Mouse (Mus musculus) urinary bladder, adult 2 months (tissue): ENCODE data around the gene Ctnna3. TPM values are rescaled to one million over a fixed set of nuclear protein-coding genes. Genes with fewer than 3 reads are reported as not detected.

ENCODE experiments used
- DNase-seq: peaks from one replicate; pipeline ENCODE4 v3.0.0; 2022; ENCODE audit warnings: low spot score
- polyA plus RNA-seq: library from polyadenylated mRNA; depleted of rRNA; stranded (reverse); fragments of >200 nt; gene quantifications from 2 replicates; pipeline ENCODE4 v1.2.3, GENCODE M21; 2012

The Ctnna3 gene
- polyA plus RNA-seq, 1 experiment, result 0.48 TPM

DNA sequence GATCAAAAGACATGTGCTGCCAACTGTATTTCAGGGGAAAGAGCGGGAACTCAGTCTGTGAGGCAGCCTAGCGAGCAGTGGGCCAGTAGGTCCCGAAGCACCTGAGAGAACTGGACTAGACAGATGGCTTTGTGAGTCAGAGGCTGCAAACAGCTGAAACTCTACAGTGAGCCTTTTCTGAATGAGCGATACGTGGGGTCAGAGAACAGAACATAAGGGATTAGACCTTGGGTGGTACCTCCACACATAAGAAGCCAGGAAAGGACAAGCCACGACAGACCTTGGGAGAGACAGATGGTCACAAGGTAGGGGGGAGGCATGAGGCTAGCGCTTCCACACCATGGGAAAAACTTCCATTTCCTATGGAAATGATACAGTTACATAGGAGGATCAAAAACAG is 58.4 kb downstream of the Ctnna3 start:
- DNase-seq, result no peak

DNA sequence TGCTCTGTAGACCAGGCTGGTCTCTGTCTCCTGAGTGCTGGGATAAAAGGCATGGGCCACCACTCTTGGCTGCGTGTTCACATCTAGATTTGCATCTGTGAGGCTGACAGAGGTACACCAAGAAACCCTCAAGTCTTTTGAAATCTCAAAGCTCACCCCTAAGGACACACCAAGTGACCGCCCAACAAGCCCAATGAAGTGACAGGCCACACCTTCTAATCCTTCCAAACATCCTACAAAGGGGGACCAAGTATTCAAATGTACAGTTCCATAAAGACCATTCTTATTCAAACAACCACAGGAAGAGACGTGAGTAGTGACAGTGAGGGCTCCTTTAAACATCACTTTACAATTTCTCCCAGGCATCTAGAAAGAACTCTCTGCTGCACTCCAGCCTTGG is 94.1 kb downstream of the Ctnna3 start:
- no peak for DNase-seq

DNA sequence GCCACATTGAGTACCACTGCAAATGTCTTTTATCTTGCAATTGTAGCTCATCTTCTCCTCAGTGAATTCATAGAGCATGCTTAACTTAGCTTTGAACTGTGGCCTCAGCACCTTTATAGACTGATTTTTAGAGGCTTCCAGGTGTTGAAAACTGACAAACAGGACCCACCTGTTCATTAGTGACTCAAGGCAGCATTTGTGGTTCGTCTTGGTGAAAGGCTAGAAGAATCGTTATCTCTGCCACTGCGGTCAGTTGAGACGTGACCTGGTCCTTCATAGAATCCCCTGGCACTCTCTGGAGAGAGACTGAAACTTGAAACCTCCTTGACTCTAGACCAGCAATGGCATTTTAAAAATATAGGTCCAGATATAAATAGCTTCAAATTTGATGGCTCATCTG is 96.1 kb downstream of the Ctnna3 start:
- DNase-seq, result no peak

DNA sequence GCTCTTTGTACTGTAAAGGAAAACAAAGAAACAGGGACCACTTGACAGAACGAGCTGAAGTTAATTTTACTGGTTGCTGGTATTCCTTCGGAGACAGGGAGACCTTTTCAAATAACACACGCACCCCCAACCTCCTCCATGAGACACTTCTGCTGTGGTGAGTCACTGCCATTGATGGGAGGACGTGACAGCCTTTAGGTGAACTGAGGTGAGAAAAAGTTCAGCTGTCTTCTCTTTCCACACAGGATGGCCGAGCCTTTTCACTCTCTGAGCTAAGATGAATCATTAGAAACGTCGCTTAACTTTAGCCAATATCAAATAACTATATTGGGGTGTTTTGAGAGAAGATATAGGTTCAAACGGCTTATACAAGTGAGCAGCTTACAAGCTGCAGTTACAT is 102.5 kb downstream of the Ctnna3 start:
- DNase-seq, result no peak

DNA sequence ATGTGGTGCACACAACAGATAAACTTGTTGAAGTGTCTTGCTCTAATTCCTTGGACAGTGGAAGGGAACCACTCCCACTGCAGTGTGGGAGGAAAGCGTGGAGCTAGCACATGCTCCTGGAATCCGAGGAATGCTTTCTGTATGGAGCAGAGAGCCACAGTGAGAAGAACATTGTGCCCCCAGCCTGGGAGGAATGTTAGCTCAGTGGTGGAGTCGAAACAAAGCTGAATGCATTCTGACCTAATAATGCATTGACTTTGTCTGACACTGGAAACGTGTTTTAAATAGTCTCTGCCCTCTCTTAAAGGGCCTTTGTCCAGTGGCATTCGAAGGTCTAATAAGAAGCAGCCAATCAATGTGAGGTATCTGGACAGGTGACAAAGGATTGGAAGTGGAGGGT is 111.9 kb downstream of the Ctnna3 start:
- no peak for DNase-seq

DNA sequence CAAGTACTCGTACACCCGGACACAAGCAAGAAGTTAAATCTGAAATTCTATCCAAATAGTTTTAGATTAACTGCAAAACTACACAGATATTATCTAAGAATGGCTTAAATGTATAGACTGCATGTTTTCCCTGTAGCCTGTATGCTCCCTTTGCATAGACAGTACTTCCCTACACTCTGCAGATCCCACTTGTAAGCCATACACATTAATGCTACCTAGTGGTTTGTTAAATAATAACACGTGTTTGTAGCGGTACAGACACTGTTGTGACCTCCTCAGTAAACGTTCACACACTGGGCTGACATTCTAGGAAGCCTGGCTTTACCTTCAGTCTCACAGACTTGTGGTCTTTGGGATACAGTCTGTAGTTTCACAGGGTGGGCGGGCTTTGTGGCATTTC is 112.6 kb downstream of the Ctnna3 start:
- DNase-seq, result no peak

DNA sequence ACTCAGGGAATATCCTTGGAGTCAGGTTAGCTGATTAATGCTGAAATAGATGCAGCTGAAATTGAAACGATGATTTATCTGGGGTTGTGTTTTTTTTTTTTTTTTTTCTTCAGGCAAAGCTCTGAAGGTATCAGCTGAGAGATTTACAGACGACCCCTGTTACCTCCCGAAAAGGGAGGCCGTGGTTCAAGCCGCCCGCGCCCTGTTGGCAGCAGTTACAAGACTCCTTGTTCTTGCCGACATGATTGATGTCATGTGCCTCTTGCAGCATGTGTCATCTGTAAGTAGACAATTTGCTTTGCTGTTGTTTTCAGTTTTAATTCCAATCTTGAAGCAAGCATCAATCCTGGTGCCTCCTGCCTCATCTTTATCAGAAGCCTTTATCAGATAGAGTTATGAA is 136.8 kb downstream of the Ctnna3 start:
- DNase-seq, result no peak

DNA sequence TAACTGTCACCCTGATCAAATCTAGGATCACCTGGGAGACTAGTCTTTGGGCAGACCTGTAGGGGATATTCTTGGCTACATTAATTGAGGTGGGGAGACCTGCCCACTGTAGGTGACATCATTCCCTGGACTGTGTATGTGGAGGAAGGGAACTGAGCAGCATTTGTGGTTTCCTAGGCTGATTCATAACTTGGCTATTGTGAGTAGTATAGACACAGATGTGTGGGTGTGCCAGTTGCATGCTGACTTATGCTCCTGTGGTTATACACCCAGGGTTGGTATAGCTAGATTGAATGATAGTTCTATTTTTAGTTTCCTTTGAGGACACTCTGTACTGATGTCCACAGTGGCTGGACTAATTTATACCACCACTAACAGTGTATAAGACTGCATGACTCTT is 141.7 kb downstream of the Ctnna3 start:
- no peak for DNase-seq

DNA sequence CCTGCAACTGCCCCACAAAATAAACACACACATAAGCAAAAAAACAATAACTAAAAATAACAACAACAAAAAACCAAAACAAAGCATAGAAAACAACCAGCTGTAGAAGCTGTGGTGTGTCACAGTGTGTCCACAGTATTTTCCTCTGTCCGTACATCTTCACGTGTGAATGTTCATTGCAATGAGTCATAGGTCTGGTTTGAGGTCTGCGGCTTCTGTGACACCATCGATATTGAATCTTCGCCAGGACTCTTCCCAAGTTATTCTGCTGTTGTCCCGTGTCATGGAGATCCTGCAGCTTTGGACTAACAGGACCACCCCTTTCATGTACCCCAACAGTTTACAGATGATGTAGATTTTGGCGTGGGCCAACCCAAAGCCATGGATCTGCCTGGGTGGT is 143.0 kb downstream of the Ctnna3 start:
- no peak for DNase-seq

DNA sequence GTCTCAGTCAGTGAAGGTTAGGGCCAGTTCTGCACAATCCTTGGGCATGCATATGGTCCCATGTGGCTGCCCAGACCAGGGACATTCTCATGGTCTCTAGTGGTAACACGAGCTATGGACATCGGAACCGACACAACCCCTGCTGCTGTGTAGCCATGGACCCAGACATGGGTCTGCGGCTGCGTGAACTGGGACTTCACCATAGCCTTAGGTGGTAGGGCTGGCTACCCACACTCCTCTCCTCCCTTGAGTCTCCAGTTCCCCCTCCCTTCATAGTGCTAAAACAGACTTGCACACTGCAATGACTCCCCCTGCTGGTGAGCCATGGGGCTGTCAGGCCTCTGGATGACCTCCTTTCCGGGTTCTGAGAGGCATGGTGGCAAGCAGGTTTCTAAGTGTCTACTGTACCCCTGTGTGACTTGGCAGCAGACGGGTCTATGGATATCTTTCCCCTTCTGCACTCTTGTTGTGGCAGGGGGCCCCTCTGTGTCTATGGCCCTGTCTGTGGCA is 144.3 kb downstream of the Ctnna3 start:
- DNase-seq, result no peak

DNA sequence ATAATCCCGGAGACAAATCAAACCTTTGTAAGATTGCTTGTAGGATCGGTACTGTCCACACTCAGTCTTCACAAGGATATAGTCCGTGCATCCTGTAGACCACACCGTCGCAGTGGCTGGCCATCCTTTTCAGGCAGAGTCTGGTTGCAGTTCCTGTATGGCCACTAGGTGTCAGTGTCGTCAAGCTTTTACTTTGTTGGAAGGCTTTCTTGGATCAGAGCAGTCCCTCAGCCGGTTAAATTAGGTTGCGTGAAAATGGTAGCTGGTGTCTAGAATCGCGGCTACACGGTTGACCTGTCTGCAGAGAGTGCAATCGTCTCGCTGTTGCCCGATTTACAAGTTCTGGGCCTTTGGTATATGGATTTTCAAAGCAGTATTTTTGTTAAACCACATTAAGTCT is 152.7 kb downstream of the Ctnna3 start:
- peak; percentile 51 for DNase-seq

DNA sequence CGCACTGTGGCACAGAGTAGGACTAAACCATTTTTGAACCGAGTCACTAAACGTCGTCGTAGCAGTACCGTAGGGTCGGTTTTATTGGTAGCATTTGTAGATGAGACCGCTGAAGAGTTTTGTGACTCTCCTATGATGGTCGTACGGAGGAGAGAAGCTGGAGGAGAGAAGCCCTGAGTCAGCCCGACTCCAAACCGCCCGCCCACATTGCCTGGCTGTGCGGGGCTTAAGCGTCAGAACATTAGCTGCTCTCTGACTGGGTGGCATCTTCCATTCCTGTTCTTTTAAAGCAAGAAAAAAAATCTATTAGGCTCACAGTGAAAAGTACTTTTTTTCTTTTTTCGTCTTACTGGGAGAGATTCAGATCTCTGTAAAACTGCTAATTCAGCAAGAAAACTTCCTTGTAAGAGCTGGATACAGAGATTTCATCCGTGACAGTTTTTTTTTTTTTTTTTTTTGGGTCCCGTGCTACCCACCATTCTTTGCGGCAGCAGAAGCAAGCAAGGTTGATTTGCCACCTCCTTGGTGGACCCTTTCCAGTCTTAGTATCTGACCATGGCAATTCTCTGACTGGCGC is 154.0 kb downstream of the Ctnna3 start:
- no peak for DNase-seq

DNA sequence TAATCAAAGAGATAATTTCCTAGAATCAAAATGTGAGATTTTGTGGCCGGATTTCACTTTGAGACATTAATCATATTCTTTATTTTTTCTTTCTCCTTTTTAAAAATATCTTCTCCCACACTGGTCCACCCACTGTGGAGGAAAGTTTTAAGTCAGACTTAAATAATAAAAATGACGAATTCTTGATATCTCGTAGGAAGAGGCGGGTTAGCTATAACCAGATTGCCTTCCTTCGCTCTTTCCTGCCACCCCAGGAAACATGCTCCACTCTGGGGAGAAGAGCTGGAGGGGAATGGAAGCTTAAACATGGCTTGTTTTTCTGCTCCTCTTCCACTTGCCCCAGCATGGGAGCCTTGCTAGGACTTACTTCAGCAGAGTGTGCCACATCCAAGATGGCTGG is 169.5 kb downstream of the Ctnna3 start:
- no peak for DNase-seq

DNA sequence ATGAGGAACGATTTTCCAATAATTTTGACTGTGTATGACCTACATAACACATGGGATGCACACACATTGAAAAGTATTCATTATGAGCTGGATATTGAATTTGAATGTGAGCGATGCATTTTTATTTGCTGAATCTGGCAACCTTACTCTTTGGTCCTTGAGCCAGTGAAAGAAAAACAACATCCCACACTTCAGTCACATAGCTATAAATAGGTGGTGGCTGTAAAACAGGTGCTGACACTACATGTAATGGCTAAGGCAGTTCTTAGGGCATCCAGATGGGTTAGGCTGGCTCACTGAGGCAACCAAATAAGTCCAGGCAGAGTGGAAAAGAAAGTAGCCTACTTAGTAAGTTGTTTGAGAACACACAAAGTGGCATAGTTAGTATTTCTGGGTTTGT is 171.3 kb downstream of the Ctnna3 start:
- DNase-seq, result no peak

DNA sequence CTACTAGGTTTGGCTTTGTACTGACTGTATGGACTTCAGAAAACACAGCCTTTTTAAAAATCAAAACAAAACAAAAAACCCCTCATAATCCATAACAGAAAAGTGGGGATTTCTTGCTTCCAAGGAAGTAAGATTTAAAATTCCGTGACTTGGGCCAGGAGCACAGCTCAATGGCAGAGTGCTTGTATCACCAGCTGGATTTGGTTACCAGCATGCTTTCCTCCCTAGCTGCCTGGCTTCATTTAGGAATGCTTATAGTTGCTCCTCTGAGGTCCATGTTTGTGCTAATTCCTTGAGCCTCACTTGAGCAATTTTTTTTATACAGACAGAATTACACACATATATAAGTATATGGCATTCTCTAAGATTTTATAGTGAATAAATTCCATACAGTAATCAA is 198.6 kb downstream of the Ctnna3 start:
- DNase-seq, result no peak

DNA sequence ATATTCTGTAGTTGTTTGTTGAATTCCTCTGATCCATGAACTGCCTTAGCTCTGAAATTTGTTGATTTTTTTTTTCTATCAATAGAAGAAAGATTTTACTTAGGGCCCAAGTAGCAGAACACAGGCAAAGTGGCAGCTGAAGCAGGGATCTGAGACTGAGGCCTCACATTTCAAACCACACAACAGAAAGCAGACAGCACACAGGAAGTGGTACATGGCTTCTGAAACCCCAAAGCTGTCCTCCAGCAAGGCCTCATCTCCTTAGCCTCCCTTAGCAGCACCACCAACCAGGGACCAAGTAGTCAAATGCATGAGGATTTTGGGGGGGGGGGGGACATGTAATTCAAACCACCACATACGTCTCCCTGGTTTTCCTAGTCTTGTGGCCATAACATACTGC is 204.0 kb downstream of the Ctnna3 start:
- DNase-seq, result no peak

DNA sequence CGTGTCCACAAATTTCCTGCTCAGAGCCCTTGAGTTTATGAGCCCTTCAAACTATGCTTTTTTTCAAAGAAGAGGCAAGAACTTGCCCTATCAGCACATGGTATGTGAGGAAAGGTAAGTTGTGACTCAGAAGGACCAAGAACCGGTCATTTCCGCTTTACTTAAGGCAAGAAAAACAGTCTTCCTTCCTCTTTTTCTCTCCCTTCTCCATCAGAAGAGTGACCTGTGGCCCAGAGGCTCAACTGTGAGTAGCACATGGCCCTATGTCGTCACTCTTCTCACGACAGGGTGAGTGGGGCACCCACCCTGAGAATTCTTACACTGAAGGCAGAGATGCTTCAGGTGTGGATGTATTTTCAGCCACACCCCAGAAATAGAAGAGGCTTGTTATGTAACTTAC is 208.1 kb downstream of the Ctnna3 start:
- DNase-seq, result no peak

DNA sequence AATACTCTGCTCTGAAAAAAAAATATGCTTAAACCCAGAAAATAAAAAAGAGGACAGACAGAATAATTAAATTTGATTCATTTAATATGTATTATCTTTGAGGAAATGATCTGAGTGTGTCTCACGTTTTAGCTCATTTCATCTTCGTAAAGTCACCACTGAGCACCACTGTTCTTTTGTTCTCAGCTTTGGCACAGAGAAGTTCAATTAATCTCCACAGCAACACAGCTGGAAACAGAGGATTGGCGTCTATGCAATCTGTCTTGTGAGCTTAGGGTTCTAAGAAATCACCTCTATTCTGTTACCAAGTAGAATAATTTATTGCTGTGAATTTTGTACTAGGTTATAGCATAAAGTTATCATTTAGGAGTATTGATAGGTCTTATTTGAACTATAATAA is 217.4 kb downstream of the Ctnna3 start:
- DNase-seq, result no peak

DNA sequence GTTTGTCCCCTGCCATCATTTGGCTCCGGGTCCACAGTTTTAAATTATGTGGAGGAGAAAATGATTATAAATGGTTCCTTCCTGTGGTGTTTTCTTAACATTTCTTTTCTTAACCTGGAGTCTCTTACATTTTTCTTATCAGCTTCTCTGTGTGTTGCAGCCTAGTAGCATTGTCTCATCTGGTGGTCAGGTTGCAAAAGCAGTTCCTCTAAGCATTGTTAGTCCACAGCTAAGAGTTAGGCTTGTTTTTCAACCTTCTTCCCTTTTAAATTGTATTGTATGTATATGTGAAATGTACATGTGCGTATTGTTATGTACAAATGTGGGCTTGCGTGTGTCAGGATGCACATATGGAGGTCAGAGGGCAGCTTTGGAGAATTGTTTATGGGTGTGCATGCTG is 220.4 kb downstream of the Ctnna3 start:
- DNase-seq, result no peak

DNA sequence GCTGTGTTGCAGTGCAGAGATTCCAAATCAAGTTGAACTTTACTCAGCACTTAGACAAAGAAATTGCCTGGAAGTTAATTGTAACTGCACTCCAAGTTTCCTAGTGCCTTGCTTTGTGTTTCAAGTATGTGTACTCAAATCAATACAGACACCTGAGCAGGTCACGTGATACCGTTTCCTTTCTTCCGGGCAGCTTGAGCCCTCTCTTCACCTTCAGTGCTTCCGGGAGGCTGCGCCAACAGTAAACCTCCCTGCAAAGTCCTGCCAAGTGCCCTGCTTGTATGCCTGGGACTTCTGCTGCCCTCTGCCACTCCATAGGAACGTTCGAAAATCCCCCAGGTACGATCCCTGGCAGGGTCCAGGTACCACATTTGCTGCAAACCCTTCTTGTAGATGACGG is 223.0 kb downstream of the Ctnna3 start:
- DNase-seq, result no peak

DNA sequence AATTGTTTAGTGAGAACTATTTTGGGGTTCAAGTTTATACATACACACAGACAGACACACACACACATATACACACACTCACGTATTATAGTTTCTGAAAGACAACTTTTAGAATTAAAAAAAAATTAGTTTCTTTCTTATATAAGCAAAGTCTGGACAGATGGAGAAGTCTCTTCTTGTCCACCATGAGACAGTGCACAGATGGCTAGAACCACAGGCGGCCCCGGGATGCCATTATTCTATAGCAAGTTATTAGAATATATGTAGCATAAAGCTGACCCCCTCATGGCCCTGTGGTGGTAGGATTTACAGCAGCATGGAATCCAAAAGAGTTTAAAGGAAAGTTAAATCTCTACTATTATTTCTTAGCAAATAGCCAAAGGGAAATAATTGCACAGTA is 223.7 kb downstream of the Ctnna3 start:
- DNase-seq, result no peak

DNA sequence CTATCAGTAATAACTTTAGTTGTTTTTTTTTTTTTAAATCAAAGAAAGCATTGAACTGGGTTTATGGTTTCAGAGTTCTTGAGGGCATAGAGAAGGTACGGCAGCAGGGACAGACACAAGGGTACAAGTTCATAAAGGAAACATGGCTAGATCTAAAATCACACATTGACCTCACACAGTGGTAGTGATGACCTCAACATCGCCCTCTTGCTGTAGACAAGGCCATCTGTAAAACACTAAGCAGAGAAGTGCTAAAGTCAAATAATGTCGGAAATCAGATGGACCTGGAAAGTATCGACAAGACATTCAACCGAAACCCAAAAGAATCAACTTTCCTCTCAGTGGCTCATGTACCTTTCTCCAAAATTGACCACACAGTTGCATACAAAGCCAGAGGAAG is 224.7 kb downstream of the Ctnna3 start:
- no peak for DNase-seq

DNA sequence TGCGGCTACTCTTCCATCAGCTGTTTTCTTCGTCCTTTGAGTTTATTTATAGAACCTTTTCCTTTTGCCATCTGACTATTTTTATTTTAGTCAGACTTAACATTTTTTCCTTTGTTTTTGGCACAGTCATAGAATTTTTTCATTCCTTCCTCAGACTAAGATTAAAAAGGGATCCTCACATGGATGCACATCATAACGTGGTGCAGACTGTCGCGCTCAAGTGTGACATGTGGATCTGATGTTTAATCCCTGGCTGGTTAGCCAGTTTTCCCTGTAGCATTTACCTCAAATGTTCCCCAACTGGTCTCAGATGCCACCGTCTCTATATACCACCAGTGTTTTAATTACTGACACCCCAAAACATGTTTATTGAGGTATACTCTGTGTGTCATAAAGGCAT is 246.4 kb downstream of the Ctnna3 start:
- DNase-seq, result no peak

DNA sequence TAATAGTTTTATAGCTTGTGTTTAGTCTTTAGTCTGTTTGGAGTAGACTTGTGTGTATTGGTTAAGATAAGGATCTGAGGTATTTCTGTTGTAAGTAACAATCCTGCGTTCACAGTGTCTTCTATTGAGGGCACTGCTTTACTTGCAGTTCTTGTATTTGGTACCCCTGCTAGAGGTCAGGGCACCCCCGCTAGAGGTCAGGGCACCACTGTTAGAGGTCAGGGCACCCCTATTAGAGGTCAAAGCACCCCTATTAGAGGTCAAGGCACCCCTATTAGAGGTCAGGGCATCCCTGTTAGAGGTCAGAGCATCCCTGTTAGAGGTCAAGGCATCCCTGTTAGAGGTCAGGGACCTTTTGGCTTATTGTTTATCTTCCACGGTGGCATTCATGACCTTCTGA is 259.3 kb downstream of the Ctnna3 start:
- DNase-seq, result no peak

DNA sequence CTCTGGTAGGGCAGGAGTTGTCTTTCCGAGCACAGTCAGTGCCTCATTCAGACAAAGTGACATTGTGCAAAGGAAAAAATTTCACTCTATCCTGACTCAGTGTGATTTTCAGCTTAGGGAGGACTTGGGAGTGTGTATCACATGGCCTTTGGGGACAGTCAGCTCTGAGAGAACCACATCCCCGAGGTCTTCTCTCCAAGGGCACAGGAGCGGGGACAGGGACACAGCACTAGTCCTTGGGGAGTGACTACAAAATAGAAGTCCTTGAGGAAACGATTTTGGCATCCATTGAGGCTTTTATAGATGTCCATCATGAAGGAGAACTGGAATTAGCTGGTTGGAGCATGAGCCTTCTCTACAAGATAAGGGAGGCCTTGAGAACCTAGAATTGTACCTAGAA is 259.8 kb downstream of the Ctnna3 start:
- DNase-seq, result no peak
